Comparison of ENCODE assay signal across 9 mouse cellular contexts in genomic region chr4:101182603-101183011, GRCm38 (mm10).
DNase-seq lines count a peak whose midpoint lies in the region; ATAC-seq and TF ChIP-seq lines count a peak whose summit lies in the region.
"Had no signal": no experiment of that assay in that cellular context is flagged by ENCODE, and none has a peak within 500 bp of the region (broad histone marks: within the 10 kb centered on the region; RNA-seq: fewer than 3 reads in every experiment).

No protein-coding gene starts in this region.

- TF ChIP-seq CTCF in lung, embryonic 14.5 days (IDR thresholded peaks at IDR 0.05; ENCODE audit: low read depth), result no peak
- no peak for TF ChIP-seq CTCF in lung, adult 2 months (IDR thresholded peaks at IDR 0.05; ENCODE audit: insufficient read depth, low read length)

- no peak overlapping the region for H3K4me3 ChIP-seq in lung, embryonic 14.5 days (ENCODE audit: low read depth, low read length)
- H3K4me3 ChIP-seq in lung, adult 2 months (replicated peaks; ENCODE audit: extremely low read depth, low read depth, low read length), result no peak overlapping the region
- H3K4me3 ChIP-seq in heart, embryonic 13.5 days, result no peak overlapping the region
- H3K4me3 ChIP-seq in liver, embryonic 12.5 days, result no peak overlapping the region
- H3K4me3 ChIP-seq in stomach, embryonic 15.5 days (replicated peaks), result no peak overlapping the region
- no peak overlapping the region for H3K4me3 ChIP-seq in forebrain, embryonic 14.5 days (ENCODE audit: low read depth, low read length)
- H3K4me3 ChIP-seq in hindbrain, embryonic 12.5 days, result no peak overlapping the region
- H3K4me3 ChIP-seq in forebrain, embryonic 10.5 days, result no peak overlapping the region
- H3K4me3 ChIP-seq: midbrain, embryonic 12.5 days had no signal

- H3K27me3 ChIP-seq in lung, embryonic 14.5 days (ENCODE audit: insufficient read depth, low read length), result no peaks in the 10 kb centered on the region
- H3K27me3 ChIP-seq in heart, embryonic 13.5 days (replicated peaks), result no peaks in the 10 kb centered on the region
- no peaks in the 10 kb centered on the region for H3K27me3 ChIP-seq in liver, embryonic 12.5 days (replicated peaks)
- H3K27me3 ChIP-seq in stomach, embryonic 15.5 days (replicated peaks), result no peaks in the 10 kb centered on the region
- no peaks in the 10 kb centered on the region for H3K27me3 ChIP-seq in forebrain, embryonic 14.5 days (replicated peaks; ENCODE audit: control insufficient read depth, insufficient read depth, low read length)
- H3K27me3 ChIP-seq in hindbrain, embryonic 12.5 days, result no peaks in the 10 kb centered on the region
- H3K27me3 ChIP-seq in forebrain, embryonic 10.5 days (ENCODE audit: poor library complexity, severe bottlenecking), result no peaks in the 10 kb centered on the region
- H3K27me3 ChIP-seq: midbrain, embryonic 12.5 days had no signal

- peaks cover 28% of the 10 kb centered on the region for H3K36me3 ChIP-seq in lung, embryonic 14.5 days (ENCODE audit: insufficient read depth)
- peaks cover 57% of the 10 kb centered on the region for H3K36me3 ChIP-seq in heart, embryonic 13.5 days
- peaks cover 76% of the 10 kb centered on the region for H3K36me3 ChIP-seq in liver, embryonic 12.5 days
- H3K36me3 ChIP-seq in stomach, embryonic 15.5 days, result peaks cover 21% of the 10 kb centered on the region
- H3K36me3 ChIP-seq in forebrain, embryonic 14.5 days (ENCODE audit: control insufficient read depth, insufficient read depth, low read length), result 0 out of 2 replicates have a peak, but pooled peaks cover 7% of the 10 kb centered on the region
- H3K36me3 ChIP-seq in hindbrain, embryonic 12.5 days, result peaks cover 11% of the 10 kb centered on the region
- H3K36me3 ChIP-seq in forebrain, embryonic 10.5 days (replicated peaks), result peaks cover 15% of the 10 kb centered on the region
- H3K36me3 ChIP-seq: midbrain, embryonic 12.5 days had no signal

- WGBS in lung, embryonic 14.5 days, result 31% methylated on average over 9 of the region's 9 CpGs
- WGBS in lung, adult 2 months, result 30% methylated on average over 8 of the region's 9 CpGs
- WGBS in heart, embryonic 13.5 days, result 45% methylated on average over 9 of the region's 9 CpGs
- 38% methylated on average over 9 of the region's 9 CpGs for WGBS in liver, embryonic 12.5 days (ENCODE audit: insufficient replicate concordance)
- WGBS in stomach, embryonic 15.5 days, result 36% methylated on average over 9 of the region's 9 CpGs
- 73% methylated on average over 8 of the region's 9 CpGs for WGBS in forebrain, embryonic 14.5 days
- 67% methylated on average over 9 of the region's 9 CpGs for WGBS in hindbrain, embryonic 12.5 days
- WGBS in forebrain, embryonic 10.5 days, result 82% methylated on average over 8 of the region's 9 CpGs

- no peak overlapping the region for H3K9ac ChIP-seq in lung, embryonic 14.5 days
- no peak overlapping the region for H3K9ac ChIP-seq in heart, embryonic 13.5 days
- no peak overlapping the region for H3K9ac ChIP-seq in liver, embryonic 12.5 days
- H3K9ac ChIP-seq in stomach, embryonic 15.5 days, result no peak overlapping the region
- H3K9ac ChIP-seq in forebrain, embryonic 14.5 days (ENCODE audit: low read length), result no peak overlapping the region
- H3K9ac ChIP-seq in hindbrain, embryonic 12.5 days, result no peak overlapping the region
- H3K9ac ChIP-seq: midbrain, embryonic 12.5 days had no signal

- H3K9me3 ChIP-seq in lung, embryonic 14.5 days (ENCODE audit: low read depth, low read length), result no peaks in the 10 kb centered on the region
- no peaks in the 10 kb centered on the region for H3K9me3 ChIP-seq in heart, embryonic 13.5 days
- no peaks in the 10 kb centered on the region for H3K9me3 ChIP-seq in liver, embryonic 12.5 days (replicated peaks)
- H3K9me3 ChIP-seq in stomach, embryonic 15.5 days, result no peaks in the 10 kb centered on the region
- no peaks in the 10 kb centered on the region for H3K9me3 ChIP-seq in forebrain, embryonic 14.5 days (replicated peaks; ENCODE audit: control insufficient read depth, low read length)
- no peaks in the 10 kb centered on the region for H3K9me3 ChIP-seq in hindbrain, embryonic 12.5 days (replicated peaks)
- no peaks in the 10 kb centered on the region for H3K9me3 ChIP-seq in forebrain, embryonic 10.5 days
- H3K9me3 ChIP-seq: midbrain, embryonic 12.5 days had no signal

- peak; percentile 42 for DNase-seq in lung, embryonic 14.5 days
- no peak for DNase-seq in lung, adult 2 months
- no peak for DNase-seq in forebrain, embryonic 14.5 days (ENCODE audit: low spot score)
- no peak for DNase-seq in forebrain, embryonic 10.5 days (ENCODE audit: extremely low spot score, low spot score)

- ATAC-seq in lung, embryonic 14.5 days (ENCODE audit: insufficient read depth), result peak; percentile 52
- ATAC-seq in heart, embryonic 13.5 days (ENCODE audit: extremely low read depth, insufficient number of reproducible peaks, low FRiP score, low TSS enrichment), result no peak
- ATAC-seq in liver, embryonic 12.5 days, result peak; percentile 29; the same call in 1 of the 2 replicates
- peak; percentile 63; the same call in 1 of the 2 replicates for ATAC-seq in stomach, embryonic 15.5 days (ENCODE audit: insufficient read depth, low FRiP score, low read depth)
- ATAC-seq in forebrain, embryonic 14.5 days, result no peak
- no peak for ATAC-seq in hindbrain, embryonic 12.5 days (ENCODE audit: low FRiP score)

- no peak; the same call in 1 of the 2 replicates for TF ChIP-seq POLR2A in lung, adult 2 months (IDR thresholded peaks at IDR 0.05; ENCODE audit: borderline replicate concordance, extremely low read depth, low read depth, low read length)

- H3K4me2 ChIP-seq in lung, embryonic 14.5 days, result no peak overlapping the region
- H3K4me2 ChIP-seq in heart, embryonic 13.5 days, result 0 out of 2 replicates have a peak overlapping the region, but pooled peaks have one; percentile 1
- H3K4me2 ChIP-seq in liver, embryonic 12.5 days, result no peak overlapping the region
- no peak overlapping the region for H3K4me2 ChIP-seq in stomach, embryonic 15.5 days
- H3K4me2 ChIP-seq in forebrain, embryonic 14.5 days (ENCODE audit: low read length), result no peak overlapping the region
- H3K4me2 ChIP-seq in hindbrain, embryonic 12.5 days (replicated peaks), result no peak overlapping the region
- H3K4me2 ChIP-seq: midbrain, embryonic 12.5 days had no signal

- H3K27ac ChIP-seq in lung, embryonic 14.5 days (ENCODE audit: low read depth), result no peak overlapping the region
- H3K27ac ChIP-seq in heart, embryonic 13.5 days (replicated peaks), result peak overlapping the region; percentile 76
- no peak overlapping the region for H3K27ac ChIP-seq in liver, embryonic 12.5 days
- H3K27ac ChIP-seq in stomach, embryonic 15.5 days, result peak overlapping the region; percentile 71
- no peak overlapping the region for H3K27ac ChIP-seq in forebrain, embryonic 14.5 days (ENCODE audit: low read depth, low read length)
- H3K27ac ChIP-seq in hindbrain, embryonic 12.5 days, result no peak overlapping the region
- H3K27ac ChIP-seq in forebrain, embryonic 10.5 days, result no peak overlapping the region
- H3K27ac ChIP-seq: midbrain, embryonic 12.5 days had no signal

- H3K4me1 ChIP-seq in lung, embryonic 14.5 days (ENCODE audit: insufficient read depth), result no peaks in the 10 kb centered on the region
- H3K4me1 ChIP-seq in lung, adult 2 months (ENCODE audit: control insufficient read depth, insufficient read depth, low read length), result peaks cover 21% of the 10 kb centered on the region
- H3K4me1 ChIP-seq in heart, embryonic 13.5 days, result peaks cover 49% of the 10 kb centered on the region
- H3K4me1 ChIP-seq in liver, embryonic 12.5 days, result peaks cover 37% of the 10 kb centered on the region
- H3K4me1 ChIP-seq in stomach, embryonic 15.5 days, result peaks cover 6% of the 10 kb centered on the region; the same call in 1 of the 2 replicates
- H3K4me1 ChIP-seq in forebrain, embryonic 14.5 days (ENCODE audit: control insufficient read depth, insufficient read depth, low read length), result peaks cover 2% of the 10 kb centered on the region; the same call in 1 of the 2 replicates
- H3K4me1 ChIP-seq in hindbrain, embryonic 12.5 days, result no peaks in the 10 kb centered on the region
- peaks cover 15% of the 10 kb centered on the region for H3K4me1 ChIP-seq in forebrain, embryonic 10.5 days
- H3K4me1 ChIP-seq: midbrain, embryonic 12.5 days had no signal

Comparison
In these comparisons a context has a peak if more than half of its experiments do, and no peak if none do; other contexts are left out.
1. ATAC-seq: peak in lung, embryonic 14.5 days (single experiment), liver, embryonic 12.5 days (single experiment) and stomach, embryonic 15.5 days (single experiment); none in heart, embryonic 13.5 days (single experiment), forebrain, embryonic 14.5 days (single experiment) and hindbrain, embryonic 12.5 days (single experiment).
2. H3K27ac ChIP-seq: peak in heart, embryonic 13.5 days (single experiment) and stomach, embryonic 15.5 days (single experiment); none in lung, embryonic 14.5 days (single experiment), liver, embryonic 12.5 days (single experiment), forebrain, embryonic 14.5 days (single experiment), hindbrain, embryonic 12.5 days (single experiment) and forebrain, embryonic 10.5 days (single experiment).